Mouse (Mus musculus): ENCODE measurements at regions not wholly inside any gene's neighbourhood (a gene's known extent, or its start where the extent isn't known, plus 50 kb on each side); places are given as distances from the start of the nearest gene placed in this dataset.

- TF ChIP-seq POLR2A (IDR thresholded peaks at IDR 0.05; ENCODE audit: control insufficient read depth, extremely low read depth, insufficient read depth, low read length, poor library complexity): no peak
- no peak for TF ChIP-seq CTCF (IDR thresholded peaks at IDR 0.05; ENCODE audit: borderline replicate concordance, control insufficient read depth, extremely low read depth, insufficient read depth, low read length, poor library complexity)
Observed at GRCm38 (mm10) chr12:77537139-77537848, 299.4 kb downstream of the Fut8 start.
